Mouse (Mus musculus): ENCODE data around the gene Rtn4.

GRCm38 (mm10) chr11:29779409-29780026, 86.8 kb downstream of the Rtn4 start:
- no peak for TF ChIP-seq CTCF (IDR thresholded peaks at IDR 0.05; ENCODE audit: low read depth, low read length)
- no peak for TF ChIP-seq TAL1 (conservative IDR thresholded peaks at IDR 0.05; ENCODE audit: low read depth, low read length)
- TF ChIP-seq GATA1 (IDR thresholded peaks at IDR 0.05; ENCODE audit: borderline replicate concordance, low read length) = no peak
- no peak for TF ChIP-seq GATA2 (IDR thresholded peaks at IDR 0.05; ENCODE audit: borderline replicate concordance, low read depth, low read length)
- no peak for TF ChIP-seq POLR2AphosphoS5 (IDR thresholded peaks at IDR 0.05; ENCODE audit: insufficient replicate concordance, low read depth, low read length)

All from G1E (cell line).